Mouse (Mus musculus) erythroblast, embryonic 14.5 days (primary cell): Measurements from ENCODE around the gene Amn1. TPM values are rescaled to one million over a fixed set of nuclear protein-coding genes. Genes with fewer than 3 reads are reported as not detected.
"Not testable (repeated sequence)": the region's sequence is repeated elsewhere in the genome, so short reads cannot be mapped to it uniquely, and the experiment has no call there.

Experiments
- H3K27me3 ChIP-seq: 2 replicates; pipeline ENCODE4 v1.6.1; 2012; ENCODE audit warnings: inconsistent platforms; ENCODE audit not compliant: control insufficient read depth
- H3K36me3 ChIP-seq: 2 replicates; pipeline ENCODE4 v1.6.1; 2012; ENCODE audit warnings: mild to moderate bottlenecking, inconsistent platforms; ENCODE audit not compliant: control insufficient read depth
- H3K4me1 ChIP-seq: 2 replicates; pipeline ENCODE4 v1.6.1; 2012; ENCODE audit warnings: inconsistent platforms; ENCODE audit not compliant: control insufficient read depth
- H3K4me3 ChIP-seq: replicated peaks from 2 replicates; pipeline ENCODE3; 2012; ENCODE audit warnings: moderate library complexity, mild to moderate bottlenecking, inconsistent platforms
- H3K9me3 ChIP-seq: 2 replicates; pipeline ENCODE4 v1.6.1; 2012; ENCODE audit warnings: low read length, inconsistent platforms, mixed read lengths; ENCODE audit not compliant: control insufficient read depth
- GATA1 ChIP-seq: IDR thresholded peaks from 2 replicates; pipeline ENCODE4 v1.6.1; 2012; ENCODE audit warnings: low read length, inconsistent platforms, mixed read lengths
- TAL1 ChIP-seq: IDR thresholded peaks from 3 replicates; pipeline ENCODE4 v1.6.1; 2012; ENCODE audit warnings: low read length, inconsistent platforms, mixed read lengths
- polyA plus RNA-seq: library from polyadenylated mRNA; stranded (reverse); fragments of >175 nt; gene quantifications from 2 replicates; pipeline ENCODE4 v1.2.3, GENCODE M21; 2012

The Amn1 gene
- polyA plus RNA-seq, 1 experiment: 0.22 TPM

DNA sequence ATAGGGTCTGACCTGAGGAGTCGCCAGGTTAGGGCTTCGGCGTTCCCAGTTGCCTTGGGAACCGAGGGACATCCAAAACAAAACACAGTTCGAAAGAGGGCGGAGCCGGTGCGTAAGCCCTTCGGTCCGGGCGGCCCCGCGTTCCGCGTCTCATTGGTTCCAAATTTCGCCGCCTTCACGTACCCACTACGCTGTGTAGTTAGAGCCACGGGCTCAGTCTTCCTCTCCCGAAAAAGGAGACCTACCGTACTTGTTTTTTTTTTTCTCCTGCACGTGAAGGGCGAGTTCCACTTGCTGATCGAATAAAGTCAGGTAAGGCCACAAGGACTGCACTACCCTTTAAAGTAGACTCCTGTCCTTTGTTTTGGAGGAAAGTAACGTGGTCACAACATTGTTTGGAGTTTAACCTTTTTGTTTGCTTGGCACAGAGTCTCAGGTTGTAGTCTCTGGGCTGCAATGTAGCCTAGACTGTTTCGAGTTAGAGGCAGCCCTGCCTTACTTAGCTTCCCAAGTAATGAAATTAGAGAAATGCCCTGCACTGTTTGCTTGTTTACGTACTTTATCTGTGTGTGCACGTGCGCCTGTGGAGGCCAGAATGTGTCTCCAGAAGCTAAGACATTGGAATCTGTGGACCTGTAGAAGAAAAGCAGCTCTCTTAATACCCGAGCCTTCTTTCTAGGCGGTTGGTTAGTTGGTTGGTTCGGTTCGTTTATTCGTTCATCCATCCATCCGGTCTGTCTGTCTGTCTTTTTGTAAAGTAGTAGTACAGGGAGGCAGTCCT, 46.9 kb downstream of the Amn1 start:
- Histone ChIP-seq H3K4me1 (peaks cover 26% of the 10 kb centered on the region), H3K27me3 (no peaks in the 10 kb centered on the region), H3K9me3 (no peaks in the 10 kb centered on the region), H3K36me3 (peaks cover 15% of the 10 kb centered on the region), H3K4me3 (peak overlapping the region; percentile 71)
- TF ChIP-seq GATA1 (no peak), TAL1 (no peak)

DNA sequence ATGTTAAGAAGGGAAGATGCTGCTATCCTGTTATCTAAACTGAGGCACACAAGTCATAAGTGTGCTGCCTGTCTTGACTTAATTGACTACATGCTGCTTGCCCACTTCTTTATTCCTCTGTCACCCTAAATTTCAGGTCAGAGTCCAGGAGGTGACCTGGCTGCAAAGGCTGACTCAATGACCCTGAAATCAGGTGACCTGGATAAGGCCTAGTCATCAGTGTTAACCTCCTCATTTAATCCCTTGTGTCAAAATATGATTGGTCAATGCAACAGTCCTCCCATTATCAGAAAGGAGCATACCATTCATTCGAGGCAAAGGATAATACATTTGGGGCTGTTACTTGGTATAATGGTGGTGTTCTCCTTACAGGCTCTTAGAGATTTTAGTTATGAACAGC, 49.0 kb downstream of the Amn1 start, which contains the start of gene Etfbkmt:
Gene Etfbkmt (plus strand): TSS at position 379 of the 400 bp plus-strand sequence.
- H3K9me3 ChIP-seq: no peaks in the 10 kb centered on the region
- H3K27me3 ChIP-seq: no peaks in the 10 kb centered on the region
- H3K4me1 ChIP-seq: peaks cover 29% of the 10 kb centered on the region
- TF ChIP-seq TAL1 (no peak), GATA1 (no peak)
- H3K36me3 ChIP-seq: peaks cover 11% of the 10 kb centered on the region
- no peak within 1 kb of the TSS for H3K4me3 ChIP-seq

DNA sequence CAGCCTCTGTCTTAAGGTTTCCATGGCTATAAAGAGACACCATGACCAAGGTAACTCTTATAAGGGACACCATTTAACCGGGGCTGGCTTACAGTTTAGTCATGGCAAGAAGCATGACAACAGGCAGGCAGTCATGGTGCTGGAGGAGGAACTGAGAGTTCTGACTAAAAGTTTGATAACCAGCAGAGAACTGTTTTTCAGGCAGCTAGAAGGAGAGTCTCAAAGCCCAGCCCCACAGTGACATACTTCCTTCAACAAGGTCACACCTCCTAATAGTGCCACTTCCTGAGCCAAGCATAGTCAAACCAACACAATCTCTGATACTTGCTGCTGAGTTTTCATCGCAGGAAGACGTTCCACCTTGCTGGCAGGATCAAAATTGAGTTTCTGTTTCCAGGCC, 49.5 kb downstream of the Amn1 start:
- peaks cover 6% of the 10 kb centered on the region for H3K36me3 ChIP-seq
- no peaks in the 10 kb centered on the region for H3K27me3 ChIP-seq
- no peak overlapping the region for H3K4me3 ChIP-seq
- no peaks in the 10 kb centered on the region for H3K9me3 ChIP-seq
- TF ChIP-seq TAL1 (no peak), GATA1 (no peak)
- H3K4me1 ChIP-seq: peaks cover 29% of the 10 kb centered on the region

DNA sequence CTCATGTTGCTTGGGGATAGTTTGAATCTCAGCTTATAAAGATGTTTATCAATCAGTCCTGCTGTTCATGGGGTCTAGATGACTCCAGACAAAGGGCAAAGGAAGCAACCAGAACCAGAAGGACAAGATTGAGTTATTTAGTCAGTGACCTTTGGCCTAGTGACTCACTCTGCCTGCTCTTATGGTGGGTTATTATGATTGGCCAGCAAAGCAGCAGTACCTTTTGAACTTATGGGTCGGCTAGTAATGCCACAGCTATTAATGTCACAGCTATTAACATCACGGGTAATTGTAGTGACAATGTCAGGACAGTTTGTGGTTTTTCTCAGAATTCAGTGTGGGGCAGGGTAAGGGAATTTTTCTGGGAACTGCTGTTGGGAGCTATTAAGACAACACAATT, 50.6 kb downstream of the Amn1 start:
- Histone ChIP-seq H3K4me3 (no peak overlapping the region), H3K4me1 (peaks cover 27% of the 10 kb centered on the region), H3K9me3 (no peaks in the 10 kb centered on the region), H3K36me3 (peaks cover 3% of the 10 kb centered on the region), H3K27me3 (no peaks in the 10 kb centered on the region)
- TF ChIP-seq TAL1 (no peak), GATA1 (no peak)

DNA sequence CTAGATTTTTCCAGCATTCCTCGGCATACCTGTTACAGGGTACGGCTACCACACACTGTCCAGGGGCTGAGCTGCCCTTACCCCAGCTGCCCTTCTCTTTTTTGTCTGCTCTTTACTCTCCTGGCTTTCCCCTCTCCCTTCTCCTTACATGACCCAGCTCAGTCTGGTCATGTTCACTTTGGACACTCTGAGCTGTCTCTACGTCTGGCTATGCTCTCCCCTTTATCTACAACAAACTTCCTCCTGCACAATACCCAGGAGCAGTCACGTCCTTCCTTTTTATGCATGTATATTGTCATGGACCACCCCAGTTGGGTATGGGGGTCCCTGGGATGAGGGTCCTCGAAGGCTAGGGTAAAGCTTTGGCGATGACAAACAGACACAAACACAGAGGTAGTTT, 52.9 kb downstream of the Amn1 start:
- no peaks in the 10 kb centered on the region for H3K27me3 ChIP-seq
- no peaks in the 10 kb centered on the region for H3K36me3 ChIP-seq
- H3K9me3 ChIP-seq: no peaks in the 10 kb centered on the region
- H3K4me3 ChIP-seq: no peak overlapping the region
- no peak for TF ChIP-seq TAL1
- no peak for TF ChIP-seq GATA1
- peaks cover 6% of the 10 kb centered on the region for H3K4me1 ChIP-seq

DNA sequence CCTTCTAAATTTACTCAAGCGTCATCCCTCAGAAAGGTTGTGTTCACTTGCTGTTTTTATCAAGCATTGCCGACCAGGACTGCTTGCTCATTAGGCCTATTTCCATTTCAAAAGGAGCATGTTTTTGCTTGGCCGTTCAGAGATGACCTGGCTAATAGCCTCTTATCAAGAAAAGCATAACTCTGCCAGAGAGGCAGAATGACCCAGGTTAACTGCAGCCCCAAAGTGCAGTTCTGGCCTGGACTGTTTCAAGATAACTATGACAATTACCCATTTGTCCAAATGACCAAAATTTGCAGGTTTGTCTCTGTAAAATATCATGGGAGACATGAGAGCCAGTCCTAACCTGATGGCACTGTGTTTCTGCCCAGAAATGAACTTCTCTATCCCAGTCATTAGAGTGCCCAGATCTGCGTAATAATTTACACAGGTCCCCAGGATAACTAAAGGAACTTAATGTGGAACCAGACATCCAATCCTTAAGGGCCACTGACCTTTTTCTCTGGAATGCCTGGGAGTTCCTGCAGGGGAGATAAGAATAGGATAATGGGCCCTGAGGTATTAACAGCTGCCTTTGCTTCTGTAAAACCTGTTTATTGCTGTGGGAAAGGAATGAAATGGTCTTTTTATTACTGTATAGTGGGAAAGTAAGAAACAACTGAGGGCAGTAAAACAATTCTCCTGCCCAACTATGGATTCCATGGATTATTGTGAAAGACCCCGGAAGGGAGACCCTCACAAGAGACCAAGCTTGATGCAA, 53.9 kb downstream of the Amn1 start:
- peaks cover 4% of the 10 kb centered on the region; the same call in 1 of the 2 replicates for H3K4me1 ChIP-seq
- no peaks in the 10 kb centered on the region for H3K36me3 ChIP-seq
- no peak for TF ChIP-seq TAL1
- TF ChIP-seq GATA1: no peak
- no peak overlapping the region for H3K4me3 ChIP-seq
- H3K9me3 ChIP-seq: no peaks in the 10 kb centered on the region
- no peaks in the 10 kb centered on the region for H3K27me3 ChIP-seq

DNA sequence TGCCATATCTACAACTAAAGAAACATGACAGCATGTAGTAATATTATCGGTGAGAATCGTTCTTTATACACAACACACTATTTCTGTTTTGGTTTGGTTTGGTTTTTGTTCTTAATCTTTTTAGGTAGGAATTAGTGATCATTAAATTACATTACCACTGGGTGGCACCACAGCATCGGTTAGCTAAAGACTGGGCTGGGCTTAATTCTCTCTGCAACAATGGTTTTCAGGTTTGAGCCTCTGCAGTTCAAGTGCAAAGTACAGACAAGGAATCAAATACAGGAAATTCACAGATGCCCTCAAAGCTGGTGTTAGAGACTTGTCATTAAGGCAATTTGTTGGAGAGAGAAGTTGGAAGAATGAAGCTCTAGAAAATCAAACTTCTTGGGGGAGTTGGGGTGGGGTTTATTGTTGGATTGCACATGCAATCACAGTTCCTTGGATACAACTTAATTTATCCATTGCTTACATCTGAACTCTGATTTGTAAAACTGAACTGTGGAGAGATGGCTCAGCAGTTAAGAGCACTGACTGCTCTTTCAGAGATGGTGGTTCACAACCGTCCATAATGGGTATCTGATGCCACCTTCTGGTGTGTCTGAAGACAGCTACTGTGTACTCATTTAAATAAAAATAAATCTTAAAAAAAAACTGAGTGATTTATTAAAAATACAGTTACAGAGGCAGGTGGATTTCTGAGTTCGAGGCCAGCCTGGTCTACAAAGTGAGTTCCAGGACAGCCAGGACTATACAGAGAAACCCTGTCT, 56.0 kb downstream of the Amn1 start:
- Histone ChIP-seq H3K4me3 (no peak overlapping the region), H3K27me3 (no peaks in the 10 kb centered on the region), H3K4me1 (peaks cover 4% of the 10 kb centered on the region; the same call in 1 of the 2 replicates), H3K9me3 (no peaks in the 10 kb centered on the region), H3K36me3 (no peaks in the 10 kb centered on the region)
- no peak for TF ChIP-seq TAL1
- TF ChIP-seq GATA1: no peak

DNA sequence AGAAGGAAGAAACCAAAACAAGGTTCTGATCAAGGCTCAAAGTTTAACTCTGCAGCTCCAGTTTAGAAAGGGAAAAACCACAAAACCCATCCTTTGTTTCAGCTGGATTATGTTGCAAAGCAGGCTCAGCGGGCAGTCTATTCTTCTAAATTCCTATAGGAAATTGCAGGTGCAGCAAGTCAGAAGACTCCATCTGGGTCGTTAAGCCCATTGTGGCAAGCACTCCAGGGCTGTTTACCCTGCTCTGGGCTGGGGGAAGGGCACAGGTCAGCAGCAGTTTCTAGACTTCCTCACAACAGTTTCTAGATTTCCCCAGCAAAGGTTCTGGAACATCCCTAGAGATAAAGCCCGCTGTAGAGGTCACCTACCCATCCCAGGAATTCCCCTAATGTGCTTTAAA, 57.4 kb downstream of the Amn1 start:
- Histone ChIP-seq H3K4me1 (peaks cover 4% of the 10 kb centered on the region; the same call in 1 of the 2 replicates), H3K36me3 (no peaks in the 10 kb centered on the region), H3K9me3 (no peaks in the 10 kb centered on the region), H3K4me3 (no peak overlapping the region), H3K27me3 (no peaks in the 10 kb centered on the region)
- TF ChIP-seq TAL1: no peak
- TF ChIP-seq GATA1: no peak

DNA sequence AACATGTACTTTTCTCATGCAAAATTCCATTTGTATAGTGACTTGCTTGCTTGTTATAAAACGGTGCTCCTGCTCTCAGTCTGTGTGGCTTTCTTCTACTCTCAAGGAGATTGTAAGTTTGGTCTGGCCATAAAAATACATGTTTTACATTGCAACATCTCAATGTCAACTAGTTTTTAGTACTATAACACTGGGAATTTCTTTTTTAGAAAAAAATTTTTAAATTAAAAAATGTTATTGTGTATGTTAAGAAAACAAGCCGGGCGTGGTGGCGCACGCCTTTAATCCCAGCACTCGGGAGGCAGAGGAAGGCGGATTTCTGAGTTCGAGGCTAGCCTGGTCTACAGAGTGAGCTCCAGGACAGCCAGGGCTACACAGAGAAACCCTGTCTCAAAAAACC, 58.6 kb downstream of the Amn1 start, which contains the start of gene Gm10203:
Gene Gm10203 (plus strand): TSS at position 301 of the 400 bp plus-strand sequence.
- H3K36me3 ChIP-seq, H3K4me1 ChIP-seq: not testable (repeated sequence)

More for the DNA sequence above, 58.6 kb downstream of the Amn1 start, which contains the start of gene Gm10203:
- not testable (repeated sequence) for H3K9me3 ChIP-seq, H3K4me3 ChIP-seq, H3K27me3 ChIP-seq
